Mouse (Mus musculus): ENCODE measurements around the gene Pafah1b2. TPM values are rescaled to one million over a fixed set of nuclear protein-coding genes. Genes with fewer than 3 reads are reported as not detected.

The Pafah1b2 gene
- polyA plus RNA-seq, 1 experiment from 2014 or later: 118 TPM

DNA sequence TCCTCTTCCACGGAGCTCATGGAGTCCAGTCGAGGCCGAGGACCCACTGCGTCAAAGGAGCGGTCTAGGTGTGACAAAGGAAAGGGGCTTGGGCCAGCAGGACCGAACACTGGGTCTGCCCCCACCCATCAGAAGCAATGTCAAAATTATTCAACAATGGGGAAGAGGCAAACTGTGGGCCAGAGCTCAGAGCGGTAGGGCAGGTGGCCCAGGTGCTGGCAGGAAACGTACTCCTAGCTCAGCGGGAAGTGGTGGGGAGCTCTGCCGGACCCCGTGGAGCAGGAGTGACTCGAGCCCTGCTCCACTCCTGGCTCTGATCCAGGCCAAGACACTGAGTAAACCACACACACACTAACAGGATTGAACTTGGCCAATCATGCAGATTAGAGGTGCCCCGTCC is 66.8 kb downstream of the Pafah1b2 start:
- no peak overlapping the region for H3K4me2 ChIP-seq
- ATAC-seq: no peak
- H3K9me3 ChIP-seq (replicated peaks): 0 out of 2 replicates have a peak, but pooled peaks cover 8% of the 10 kb centered on the region
- peaks cover 100% of the 10 kb centered on the region for H3K36me3 ChIP-seq
- no peaks in the 10 kb centered on the region for H3K27me3 ChIP-seq (replicated peaks)
- H3K9ac ChIP-seq: no peak overlapping the region
- no peak overlapping the region for H3K27ac ChIP-seq
- peaks cover 56% of the 10 kb centered on the region for H3K4me1 ChIP-seq
- 87% methylated on average over 13 of the region's 13 CpGs for WGBS (ENCODE audit: insufficient replicate concordance)
- H3K4me3 ChIP-seq: no peak overlapping the region

DNA sequence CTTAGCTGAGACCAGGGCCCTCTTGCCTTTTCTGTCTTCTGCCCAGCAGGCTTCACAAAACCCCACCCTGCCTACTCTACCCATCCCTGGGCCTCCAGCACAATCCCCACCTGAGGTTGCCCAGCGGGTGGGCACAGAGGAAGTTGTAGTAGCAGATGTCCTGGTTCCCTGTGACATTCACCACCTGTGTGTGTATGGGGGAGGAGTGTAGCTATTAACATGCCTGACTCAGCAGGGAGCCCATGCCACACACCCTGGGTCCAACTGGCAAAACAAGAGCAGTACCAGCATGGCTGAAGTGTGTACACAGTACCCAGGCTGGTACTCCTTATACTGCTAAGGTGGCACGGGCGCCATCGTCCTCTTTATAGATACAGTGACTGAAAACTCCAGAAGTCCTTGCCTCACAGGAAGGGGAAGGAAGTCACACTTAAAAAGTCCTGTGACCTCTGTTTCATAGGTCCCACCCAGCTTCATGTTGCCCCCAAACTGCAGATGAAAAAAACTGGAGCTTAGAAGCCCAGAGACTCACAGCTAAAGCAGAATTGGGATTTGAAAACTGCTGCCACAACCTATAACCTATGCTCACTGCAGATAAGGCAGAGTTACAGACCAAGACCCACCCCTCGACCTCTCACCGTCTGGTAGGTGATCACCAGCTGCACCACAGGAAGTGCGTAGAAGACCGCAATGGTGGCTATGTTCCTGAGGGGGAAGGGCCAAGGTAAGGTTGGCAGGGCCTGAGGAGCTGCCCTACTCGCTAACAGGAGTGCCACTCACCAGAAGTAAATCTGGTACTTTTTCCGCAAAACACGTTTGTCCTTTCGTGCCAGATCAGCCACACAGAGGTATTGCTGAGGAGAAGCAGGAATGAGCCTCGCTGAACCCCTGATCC is 67.7 kb downstream of the Pafah1b2 start:
- Histone ChIP-seq H3K27ac (peak overlapping the region; percentile 62), H3K27me3 (replicated peaks) (no peaks in the 10 kb centered on the region), H3K36me3 (peaks cover 96% of the 10 kb centered on the region), H3K9me3 (replicated peaks) (0 out of 2 replicates have a peak, but pooled peaks cover 8% of the 10 kb centered on the region), H3K4me1 (peaks cover 50% of the 10 kb centered on the region), H3K9ac (no peak overlapping the region), H3K4me3 (no peak overlapping the region; the same call in 1 of the 2 replicates), H3K4me2 (0 out of 2 replicates have a peak overlapping the region, but pooled peaks have one; percentile 45)
- no peak for ATAC-seq
- WGBS (ENCODE audit: insufficient replicate concordance): 54% methylated on average over 13 of the region's 13 CpGs

GRCm38 (mm10) chr9:45943628-45944505 is 68.6 kb downstream of the Pafah1b2 start:
- peak overlapping the region; percentile 62 for H3K27ac ChIP-seq

DNA sequence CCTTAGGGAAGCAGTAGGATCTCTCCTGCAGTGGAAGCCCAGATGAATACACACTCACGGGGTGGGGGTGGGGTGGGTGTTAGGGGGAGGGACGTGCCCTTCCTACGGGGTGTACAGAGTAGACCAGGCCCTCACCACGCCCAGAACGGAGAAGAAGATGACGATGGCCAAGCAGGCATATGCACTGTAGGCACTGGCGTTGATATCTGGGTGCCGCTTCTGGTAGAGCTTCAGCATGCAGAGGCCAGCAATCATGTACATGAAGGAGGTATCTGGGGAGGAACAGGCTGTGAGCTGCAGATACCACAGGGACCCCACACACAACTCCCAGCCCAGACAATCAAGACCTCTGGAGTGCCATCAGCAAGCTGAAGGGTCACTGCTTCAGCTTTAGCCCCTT is 69.6 kb downstream of the Pafah1b2 start:
- Histone ChIP-seq H3K9me3 (replicated peaks) (0 out of 2 replicates have a peak, but pooled peaks cover 8% of the 10 kb centered on the region), H3K4me1 (peaks cover 51% of the 10 kb centered on the region), H3K27me3 (replicated peaks) (no peaks in the 10 kb centered on the region), H3K27ac (peak overlapping the region; percentile 62), H3K4me2 (peak overlapping the region; percentile 45), H3K9ac (no peak overlapping the region), H3K4me3 (peak overlapping the region; percentile 8; the same call in 1 of the 2 replicates), H3K36me3 (peaks cover 96% of the 10 kb centered on the region)
- ATAC-seq: peak; percentile 87
- 40% methylated on average over 8 of the region's 8 CpGs for WGBS (ENCODE audit: insufficient replicate concordance)

More at GRCm38 (mm10) chr9:45943628-45944505, 68.6 kb downstream of the Pafah1b2 start:
- WGBS (ENCODE audit: insufficient replicate concordance): 85% methylated on average over 8 of the region's 8 CpGs
- H3K36me3 ChIP-seq: peaks cover 96% of the 10 kb centered on the region
- no peaks in the 10 kb centered on the region for H3K27me3 ChIP-seq (replicated peaks)
- no peak overlapping the region for H3K9ac ChIP-seq
- ATAC-seq: peak; percentile 58
- H3K4me3 ChIP-seq: no peak overlapping the region
- H3K9me3 ChIP-seq (replicated peaks): 0 out of 2 replicates have a peak, but pooled peaks cover 8% of the 10 kb centered on the region
- H3K4me2 ChIP-seq: peak overlapping the region; percentile 45
- H3K4me1 ChIP-seq: peaks cover 50% of the 10 kb centered on the region

DNA sequence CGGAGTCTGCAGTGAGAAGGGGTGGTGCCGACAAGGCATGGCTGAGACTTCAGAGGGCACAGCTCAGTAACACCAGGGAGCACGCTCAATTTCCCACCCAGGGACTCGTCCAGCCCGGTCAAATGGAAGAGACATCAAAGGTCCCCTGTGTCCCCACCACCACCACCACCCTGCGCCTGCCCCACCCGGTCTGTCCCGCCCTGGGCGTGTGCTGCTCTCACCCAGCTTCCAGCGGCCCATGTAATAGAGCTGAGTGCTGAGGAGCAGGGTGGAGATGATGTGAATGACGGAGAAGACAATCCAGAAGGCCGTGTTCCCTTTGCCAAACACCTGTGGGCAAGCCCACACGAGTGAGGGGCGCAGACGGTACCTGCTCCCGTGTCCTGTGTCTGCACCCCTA is 70.0 kb downstream of the Pafah1b2 start:
- WGBS (ENCODE audit: insufficient replicate concordance): 72% methylated on average over 16 of the region's 16 CpGs
- H3K4me1 ChIP-seq: peaks cover 55% of the 10 kb centered on the region
- peaks cover 93% of the 10 kb centered on the region for H3K36me3 ChIP-seq
- ATAC-seq: peak; percentile 69
- H3K27ac ChIP-seq: peak overlapping the region; percentile 62
- 0 out of 2 replicates have a peak, but pooled peaks cover 8% of the 10 kb centered on the region for H3K9me3 ChIP-seq (replicated peaks)
- H3K4me3 ChIP-seq: peak overlapping the region; percentile 8; the same call in 1 of the 2 replicates
- peak overlapping the region; percentile 45 for H3K4me2 ChIP-seq
- H3K27me3 ChIP-seq (replicated peaks): no peaks in the 10 kb centered on the region
- H3K9ac ChIP-seq: peak overlapping the region; percentile 48; the same call in 1 of the 2 replicates

DNA sequence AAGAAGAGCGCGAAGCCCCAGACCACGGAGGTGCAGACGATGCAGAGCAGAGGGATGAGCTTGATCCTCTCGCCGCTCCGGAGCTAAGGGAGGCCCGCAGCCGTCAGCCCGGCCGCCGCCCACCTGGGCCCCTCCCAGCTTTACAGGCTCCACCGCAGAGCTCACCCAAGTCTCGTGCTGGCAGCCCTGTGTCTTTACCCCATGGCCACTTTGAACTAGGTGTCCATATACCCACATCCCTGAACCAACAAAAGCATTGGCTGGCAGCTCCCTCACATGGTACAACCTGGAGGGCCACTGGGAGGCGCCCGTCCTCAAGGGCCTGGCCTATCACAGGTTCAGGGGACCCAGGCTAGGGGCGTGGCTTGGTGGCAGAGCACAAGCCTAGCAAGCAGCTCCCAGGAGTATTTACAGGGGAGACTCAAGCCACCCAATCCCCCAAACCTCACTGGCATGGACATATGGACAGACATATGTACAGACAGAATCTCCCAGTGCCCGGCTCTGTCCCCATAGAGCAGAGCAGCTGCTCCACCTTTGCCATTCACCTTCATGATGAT is 71.1 kb downstream of the Pafah1b2 start:
- 69% methylated on average over 18 of the region's 18 CpGs for WGBS (ENCODE audit: insufficient replicate concordance)
- H3K27ac ChIP-seq: peak overlapping the region; percentile 62; the same call in 1 of the 2 replicates
- peak; percentile 50; the same call in 1 of the 2 replicates for ATAC-seq
- H3K36me3 ChIP-seq: peaks cover 82% of the 10 kb centered on the region
- H3K4me3 ChIP-seq: no peak overlapping the region
- peaks cover 56% of the 10 kb centered on the region for H3K4me1 ChIP-seq
- peak overlapping the region; percentile 48 for H3K9ac ChIP-seq
- H3K9me3 ChIP-seq (replicated peaks): 0 out of 2 replicates have a peak, but pooled peaks cover 8% of the 10 kb centered on the region
- H3K4me2 ChIP-seq: peak overlapping the region; percentile 45
- H3K27me3 ChIP-seq (replicated peaks): peaks cover 4% of the 10 kb centered on the region

DNA sequence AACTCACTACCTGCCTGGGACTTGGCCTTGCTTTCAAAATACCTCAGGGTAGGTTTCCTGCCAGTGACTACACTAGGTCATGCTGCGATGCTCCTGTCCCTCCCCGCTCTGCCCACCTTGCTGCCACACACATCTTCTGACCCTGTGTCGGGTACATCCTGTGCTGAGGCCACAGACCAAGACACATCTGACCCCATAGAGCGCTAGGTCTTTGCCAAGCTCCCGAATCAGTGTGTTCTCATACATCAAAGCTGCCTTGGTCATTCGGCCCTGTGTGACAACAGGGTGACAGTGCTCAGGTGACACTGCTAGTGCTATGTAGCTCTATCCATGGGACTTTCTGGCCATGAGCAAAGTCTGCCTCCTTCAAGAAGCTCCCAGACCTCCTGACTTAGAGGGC is 72.7 kb downstream of the Pafah1b2 start:
- Histone ChIP-seq H3K9ac (no peak overlapping the region), H3K36me3 (peaks cover 66% of the 10 kb centered on the region), H3K4me1 (peaks cover 51% of the 10 kb centered on the region), H3K27me3 (replicated peaks) (peaks cover 18% of the 10 kb centered on the region), H3K4me3 (no peak overlapping the region), H3K27ac (no peak overlapping the region), H3K4me2 (no peak overlapping the region), H3K9me3 (replicated peaks) (0 out of 2 replicates have a peak, but pooled peaks cover 8% of the 10 kb centered on the region)
- 88% methylated on average over 6 of the region's 6 CpGs for WGBS (ENCODE audit: insufficient replicate concordance)
- ATAC-seq: no peak

DNA sequence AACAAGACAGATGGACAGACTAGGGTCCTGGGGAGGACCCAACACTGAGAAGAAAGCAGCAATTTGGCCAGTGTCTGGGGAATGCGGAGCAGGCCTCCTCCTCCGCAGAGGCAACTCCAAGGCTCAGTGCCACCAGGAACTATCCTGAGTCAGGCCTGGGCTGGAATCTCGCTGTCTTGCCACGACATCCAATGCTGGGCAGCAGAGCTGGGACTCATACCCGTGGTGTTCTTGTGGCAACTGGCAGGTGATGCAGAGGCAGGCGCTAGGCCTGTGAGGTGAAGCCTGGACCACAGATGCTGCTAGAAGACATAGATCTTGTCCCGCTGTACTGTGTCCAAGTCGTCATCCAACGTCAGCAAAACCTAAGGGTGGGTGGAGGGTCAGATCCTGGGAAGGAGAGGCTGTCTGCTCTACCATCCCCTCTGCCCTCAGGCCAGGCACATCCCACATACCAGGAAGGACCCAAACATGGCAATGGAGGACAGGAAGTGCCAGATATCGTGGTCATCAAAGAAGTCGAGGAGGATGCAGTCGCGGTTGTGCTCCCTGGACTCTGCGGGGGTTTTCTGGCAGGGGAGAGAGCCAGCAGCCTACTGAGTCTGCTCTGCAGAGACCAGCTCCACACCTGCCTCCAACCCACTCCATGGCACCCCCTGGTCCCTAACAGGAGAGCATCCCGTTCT is 73.4 kb downstream of the Pafah1b2 start:
- no peak overlapping the region for H3K4me3 ChIP-seq
- peaks cover 23% of the 10 kb centered on the region for H3K27me3 ChIP-seq (replicated peaks)
- ATAC-seq: no peak
- WGBS (ENCODE audit: insufficient replicate concordance): 62% methylated on average over 15 of the region's 15 CpGs
- H3K27ac ChIP-seq: no peak overlapping the region
- peaks cover 44% of the 10 kb centered on the region for H3K4me1 ChIP-seq
- H3K4me2 ChIP-seq: no peak overlapping the region
- H3K36me3 ChIP-seq: peaks cover 59% of the 10 kb centered on the region
- H3K9ac ChIP-seq: no peak overlapping the region
- 0 out of 2 replicates have a peak, but pooled peaks cover 4% of the 10 kb centered on the region for H3K9me3 ChIP-seq (replicated peaks)

DNA sequence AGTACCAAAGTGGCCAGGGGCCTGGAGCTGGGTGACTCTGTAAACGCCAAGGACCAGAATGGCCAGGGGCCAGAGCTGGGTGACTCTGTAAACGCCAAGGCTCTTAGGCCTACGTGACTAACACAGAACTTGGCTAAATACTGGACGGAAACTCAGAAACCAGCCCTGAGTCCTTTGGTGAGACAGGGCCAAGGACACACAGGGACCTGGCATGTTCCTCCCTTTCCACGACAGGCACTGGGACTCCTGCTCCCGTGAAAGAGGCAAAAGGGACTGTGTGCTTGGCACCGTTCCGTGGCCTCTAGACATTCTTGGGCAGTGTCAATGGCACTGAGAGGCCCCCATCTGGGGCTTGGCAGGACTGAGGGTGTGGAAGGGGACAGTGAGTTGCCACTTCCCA is 74.4 kb downstream of the Pafah1b2 start:
- Histone ChIP-seq H3K4me3 (no peak overlapping the region), H3K27ac (no peak overlapping the region), H3K9ac (no peak overlapping the region), H3K4me1 (peaks cover 34% of the 10 kb centered on the region), H3K9me3 (replicated peaks) (no peaks in the 10 kb centered on the region), H3K36me3 (peaks cover 49% of the 10 kb centered on the region), H3K27me3 (replicated peaks) (peaks cover 23% of the 10 kb centered on the region), H3K4me2 (no peak overlapping the region)
- no peak for ATAC-seq
- 87% methylated on average over 8 of the region's 8 CpGs for WGBS (ENCODE audit: insufficient replicate concordance)

GRCm38 (mm10) chr9:45936883-45937282 is 75.6 kb downstream of the Pafah1b2 start:
- Histone ChIP-seq H3K4me2 (no peak overlapping the region), H3K9me3 (replicated peaks) (no peaks in the 10 kb centered on the region), H3K4me3 (no peak overlapping the region), H3K36me3 (peaks cover 37% of the 10 kb centered on the region), H3K9ac (no peak overlapping the region), H3K4me1 (peaks cover 29% of the 10 kb centered on the region), H3K27me3 (replicated peaks) (peaks cover 23% of the 10 kb centered on the region), H3K27ac (no peak overlapping the region)
- WGBS (ENCODE audit: insufficient replicate concordance): 30% methylated on average over 3 of the region's 3 CpGs
- peak; percentile 54; the same call in 1 of the 2 replicates for ATAC-seq

All from liver, embryonic 12.5 days (tissue).